Mouse (Mus musculus) small intestine, adult 2 months (tissue): ENCODE measurements around the gene Mrpl58.

Experiments used
- CTCF ChIP-seq: fragments of 200-500 bp; IDR thresholded peaks from 2 replicates; pipeline ENCODE4 v1.5.1; 2012; ENCODE audit warnings: low read depth, mild to moderate bottlenecking, control low read depth, inconsistent platforms, low read length, moderate library complexity, mixed read lengths; ENCODE audit not compliant: insufficient replicate concordance, insufficient read length; ENCODE audit errors: extremely low read depth
- POLR2A ChIP-seq: fragments of 200-500 bp; IDR thresholded peaks from 2 replicates; pipeline ENCODE4 v1.6.1; 2012; ENCODE audit warnings: low read depth, mild to moderate bottlenecking, control low read depth, inconsistent platforms, low read length, moderate library complexity

- no peak for TF ChIP-seq POLR2A
- no peak for TF ChIP-seq CTCF
These were observed 27.0 kb downstream of the Mrpl58 start for GRCm38 (mm10) chr11:115430561-115430960.
